Comparison of ENCODE assay signal across 28 mouse cellular contexts in genomic region chr10:81019687-81020086, GRCm38 (mm10). TPM values are rescaled to one million over a fixed set of nuclear protein-coding genes. Genes with fewer than 3 reads are reported as not detected.
A peak's percentile ranks its signal among the peaks of the same experiment; 100 is the strongest.
DNase-seq lines count a peak whose midpoint lies in the region; ATAC-seq and TF ChIP-seq lines count a peak whose summit lies in the region.
"Had no signal": no experiment of that assay in that cellular context is flagged by ENCODE, and none has a peak within 500 bp of the region (broad histone marks: within the 10 kb centered on the region; RNA-seq: fewer than 3 reads in every experiment).

No protein-coding gene starts in this region.

- H3K9ac ChIP-seq in hindbrain, embryonic 16.5 days (ENCODE audit: low read depth, low read length): no peak overlapping the region; the same call in 1 of the 2 replicates
- 0 out of 2 replicates have a peak overlapping the region, but pooled peaks have one; percentile 36 for H3K9ac ChIP-seq in liver, embryonic 13.5 days
- no peak overlapping the region for H3K9ac ChIP-seq in liver, embryonic 12.5 days
- H3K9ac ChIP-seq: embryonic facial prominence, embryonic 13.5 days; heart, embryonic 15.5 days; hindbrain, embryonic 15.5 days; kidney, embryonic 15.5 days; liver, postnatal 0 days; neural tube, embryonic 13.5 days; stomach, embryonic 15.5 days had no signal

- WGBS in hindbrain, embryonic 10.5 days: 82% methylated on average over 6 of the region's 6 CpGs
- 77% methylated on average over 6 of the region's 6 CpGs for WGBS in hindbrain, embryonic 16.5 days
- WGBS in liver, embryonic 13.5 days (ENCODE audit: insufficient replicate concordance): 62% methylated on average over 6 of the region's 6 CpGs
- 51% methylated on average over 6 of the region's 6 CpGs for WGBS in liver, embryonic 12.5 days (ENCODE audit: insufficient replicate concordance)

- H3K27ac ChIP-seq in hindbrain, embryonic 10.5 days: 0 out of 2 replicates have a peak overlapping the region, but pooled peaks have one; percentile 6
- no peak overlapping the region for H3K27ac ChIP-seq in hindbrain, embryonic 16.5 days (ENCODE audit: low read depth, low read length)
- no peak overlapping the region for H3K27ac ChIP-seq in liver, embryonic 13.5 days
- no peak overlapping the region for H3K27ac ChIP-seq in liver, embryonic 12.5 days
- 0 out of 2 replicates have a peak overlapping the region, but pooled peaks have one; percentile 17 for H3K27ac ChIP-seq in cortical plate, adult 2 months (ENCODE audit: insufficient read depth, low read length)
- H3K27ac ChIP-seq: embryonic facial prominence, embryonic 13.5 days; heart, embryonic 10.5 days; heart, embryonic 15.5 days; hindbrain, embryonic 15.5 days; kidney, embryonic 15.5 days; neural tube, embryonic 13.5 days; stomach, embryonic 15.5 days had no signal

- peak; percentile 65 for DNase-seq in cerebellum, adult 11-12 months
- DNase-seq in cerebellum, adult 9-10 months: no peak
- no peak for DNase-seq in hindbrain, embryonic 10.5 days (ENCODE audit: low spot score)
- no peak for DNase-seq in liver, embryonic 13.5 days
- DNase-seq in right cerebral cortex, postnatal 14 days: no peak
- DNase-seq: adrenal gland, postnatal 10 days; embryo, embryonic 11 days; gastrocnemius, postnatal 14 days; heart, adult 11 months; heart, postnatal 36 days; kidney, adult 18-20 months; liver, postnatal 0 days; lung, postnatal 4 days; right cerebral cortex, postnatal 25 days had no signal

- TF ChIP-seq CTCF in cortical plate, adult 2 months (IDR thresholded peaks at IDR 0.05; ENCODE audit: extremely low read depth, insufficient read depth, low read length): no peak

- H3K27me3 ChIP-seq in hindbrain, embryonic 10.5 days (ENCODE audit: insufficient read depth, poor library complexity, severe bottlenecking): peaks cover 43% of the 10 kb centered on the region
- peaks cover 2% of the 10 kb centered on the region; the same call in 1 of the 2 replicates for H3K27me3 ChIP-seq in hindbrain, embryonic 16.5 days (replicated peaks; ENCODE audit: control insufficient read depth, insufficient read depth, low read length)
- H3K27me3 ChIP-seq in liver, embryonic 13.5 days: peaks cover 46% of the 10 kb centered on the region
- peaks cover 51% of the 10 kb centered on the region for H3K27me3 ChIP-seq in liver, embryonic 12.5 days (replicated peaks)
- H3K27me3 ChIP-seq: hindbrain, embryonic 15.5 days had no signal

- peaks cover 22% of the 10 kb centered on the region for H3K4me1 ChIP-seq in hindbrain, embryonic 10.5 days (replicated peaks)
- H3K4me1 ChIP-seq in hindbrain, embryonic 16.5 days (ENCODE audit: control insufficient read depth, insufficient read depth, low read depth, low read length): peaks cover 14% of the 10 kb centered on the region
- peaks cover 17% of the 10 kb centered on the region for H3K4me1 ChIP-seq in liver, embryonic 13.5 days (replicated peaks)
- peaks cover 21% of the 10 kb centered on the region for H3K4me1 ChIP-seq in liver, embryonic 12.5 days
- peaks cover 3% of the 10 kb centered on the region for H3K4me1 ChIP-seq in cortical plate, adult 2 months (ENCODE audit: control insufficient read depth, insufficient read depth, low read length)

- no peak for ATAC-seq in hindbrain, embryonic 16.5 days
- ATAC-seq in liver, embryonic 13.5 days (ENCODE audit: low read depth): no peak
- no peak for ATAC-seq in liver, embryonic 12.5 days
- ATAC-seq: liver, postnatal 0 days; midbrain, embryonic 16.5 days; Patski had no signal

- no peaks in the 10 kb centered on the region for H3K36me3 ChIP-seq in hindbrain, embryonic 10.5 days
- H3K36me3 ChIP-seq in hindbrain, embryonic 16.5 days (ENCODE audit: control insufficient read depth, insufficient read depth, low read length): peaks cover 4% of the 10 kb centered on the region; the same call in 1 of the 2 replicates
- H3K36me3 ChIP-seq in liver, embryonic 13.5 days: no peaks in the 10 kb centered on the region
- no peaks in the 10 kb centered on the region for H3K36me3 ChIP-seq in liver, embryonic 12.5 days
- H3K36me3 ChIP-seq: embryonic facial prominence, embryonic 13.5 days; heart, embryonic 10.5 days; heart, embryonic 15.5 days; hindbrain, embryonic 15.5 days; kidney, embryonic 15.5 days; neural tube, embryonic 13.5 days; stomach, embryonic 15.5 days had no signal

- no peak overlapping the region for H3K4me3 ChIP-seq in hindbrain, embryonic 10.5 days
- no peak overlapping the region for H3K4me3 ChIP-seq in hindbrain, embryonic 16.5 days (ENCODE audit: low read length)
- no peak overlapping the region for H3K4me3 ChIP-seq in liver, embryonic 13.5 days (replicated peaks)
- no peak overlapping the region for H3K4me3 ChIP-seq in liver, embryonic 12.5 days
- H3K4me3 ChIP-seq in cortical plate, adult 2 months (ENCODE audit: insufficient read depth, low read length): no peak overlapping the region
- H3K4me3 ChIP-seq: embryonic facial prominence, embryonic 13.5 days; heart, embryonic 10.5 days; heart, embryonic 15.5 days; hindbrain, embryonic 15.5 days; kidney, embryonic 15.5 days; megakaryocyte, embryonic 14.5 days; neural tube, embryonic 13.5 days; stomach, embryonic 15.5 days had no signal

- TF ChIP-seq POLR2A in cortical plate, adult 2 months (IDR thresholded peaks at IDR 0.05; ENCODE audit: extremely low read depth, insufficient read depth, low read length): no peak

- no peaks in the 10 kb centered on the region for H3K9me3 ChIP-seq in hindbrain, embryonic 10.5 days
- H3K9me3 ChIP-seq in hindbrain, embryonic 16.5 days (ENCODE audit: control insufficient read depth, low read length): no peaks in the 10 kb centered on the region
- no peaks in the 10 kb centered on the region for H3K9me3 ChIP-seq in liver, embryonic 13.5 days (replicated peaks)
- no peaks in the 10 kb centered on the region for H3K9me3 ChIP-seq in liver, embryonic 12.5 days (replicated peaks)
- H3K9me3 ChIP-seq: heart, embryonic 10.5 days; heart, embryonic 15.5 days; hindbrain, embryonic 15.5 days; kidney, embryonic 15.5 days; neural tube, embryonic 13.5 days; stomach, embryonic 15.5 days had no signal

- no peak overlapping the region for H3K4me2 ChIP-seq in hindbrain, embryonic 16.5 days (ENCODE audit: low read length)
- H3K4me2 ChIP-seq in liver, embryonic 13.5 days: no peak overlapping the region
- H3K4me2 ChIP-seq in liver, embryonic 12.5 days: no peak overlapping the region
- H3K4me2 ChIP-seq: embryonic facial prominence, embryonic 13.5 days; heart, embryonic 15.5 days; hindbrain, embryonic 15.5 days; kidney, embryonic 15.5 days; neural tube, embryonic 13.5 days; stomach, embryonic 15.5 days had no signal

RNA-seq across cellular contexts. Expression of gene Gng7, which starts 4.9 kb away (rescaled TPM):
- polyA plus RNA-seq in hindbrain, embryonic 10.5 days (2016; fragmentation: Nextera tagmentation; extraction: Ambion mirVana): 7.1 and 8.6 TPM in 2 replicates
- polyA plus RNA-seq in hindbrain, embryonic 16.5 days (2015; fragmentation: Nextera tagmentation; extraction: Ambion mirVana): 25.4 and 27.0 TPM in 2 replicates
- 0.44 and 0.46 TPM in 2 replicates for polyA plus RNA-seq in liver, embryonic 13.5 days (2015; fragmentation: Nextera tagmentation; extraction: Ambion mirVana)
- 0.80 and 0.81 TPM in 2 replicates for polyA plus RNA-seq in liver, embryonic 12.5 days (2016; fragmentation: Nextera tagmentation; extraction: Ambion mirVana)
- 77.9 and 152 TPM in 2 replicates for polyA plus RNA-seq in cortical plate, adult 2 months (2012; rRNA removed)

RNA-seq across cellular contexts. Expression of gene Diras1, which starts 5.8 kb away (rescaled TPM):
- polyA plus RNA-seq in hindbrain, embryonic 10.5 days (2016; fragmentation: Nextera tagmentation; extraction: Ambion mirVana): 4.6 and 9.8 TPM in 2 replicates
- 74.4 and 81.7 TPM in 2 replicates for polyA plus RNA-seq in hindbrain, embryonic 16.5 days (2015; fragmentation: Nextera tagmentation; extraction: Ambion mirVana)
- polyA plus RNA-seq in liver, embryonic 13.5 days (2015; fragmentation: Nextera tagmentation; extraction: Ambion mirVana): 0.06 TPM in 1 of 2 replicates, not detected in the other
- not detected in 2 replicates for polyA plus RNA-seq in liver, embryonic 12.5 days (2016; fragmentation: Nextera tagmentation; extraction: Ambion mirVana)
- polyA plus RNA-seq in cortical plate, adult 2 months (2012; rRNA removed): 83.8 and 85.3 TPM in 2 replicates
- polyA plus RNA-seq: heart, embryonic 15.5 days; liver, adult 2 months; liver, postnatal 0 days had no signal

RNA-seq across cellular contexts. Expression of gene Slc39a3, which starts 17.5 kb away (rescaled TPM):
- 16.9 and 26.7 TPM in 2 replicates for polyA plus RNA-seq in hindbrain, embryonic 10.5 days (2016; fragmentation: Nextera tagmentation; extraction: Ambion mirVana)
- 48.3 and 54.3 TPM in 2 replicates for polyA plus RNA-seq in hindbrain, embryonic 16.5 days (2015; fragmentation: Nextera tagmentation; extraction: Ambion mirVana)
- polyA plus RNA-seq in liver, embryonic 13.5 days (2015; fragmentation: Nextera tagmentation; extraction: Ambion mirVana): 5.7 and 5.8 TPM in 2 replicates
- polyA plus RNA-seq in liver, embryonic 12.5 days (2016; fragmentation: Nextera tagmentation; extraction: Ambion mirVana): 7.1 and 7.9 TPM in 2 replicates
- polyA plus RNA-seq in cortical plate, adult 2 months (2012; rRNA removed): 72.8 and 73.0 TPM in 2 replicates

RNA-seq across cellular contexts. Expression of gene Sgta, which starts 40.3 kb away (rescaled TPM):
- polyA plus RNA-seq in hindbrain, embryonic 10.5 days (2016; fragmentation: Nextera tagmentation; extraction: Ambion mirVana): 276 and 320 TPM in 2 replicates
- 334 and 346 TPM in 2 replicates for polyA plus RNA-seq in hindbrain, embryonic 16.5 days (2015; fragmentation: Nextera tagmentation; extraction: Ambion mirVana)
- polyA plus RNA-seq in liver, embryonic 13.5 days (2015; fragmentation: Nextera tagmentation; extraction: Ambion mirVana): 69.1 and 71.6 TPM in 2 replicates
- polyA plus RNA-seq in liver, embryonic 12.5 days (2016; fragmentation: Nextera tagmentation; extraction: Ambion mirVana): 89.2 and 91.3 TPM in 2 replicates
- polyA plus RNA-seq in cortical plate, adult 2 months (2012; rRNA removed): 222 and 228 TPM in 2 replicates

RNA-seq across cellular contexts. Expression of gene Thop1, which starts 50.1 kb away (rescaled TPM):
- 85.4 and 106 TPM in 2 replicates for polyA plus RNA-seq in hindbrain, embryonic 10.5 days (2016; fragmentation: Nextera tagmentation; extraction: Ambion mirVana)
- polyA plus RNA-seq in hindbrain, embryonic 16.5 days (2015; fragmentation: Nextera tagmentation; extraction: Ambion mirVana): 49.8 and 53.5 TPM in 2 replicates
- 35.1 and 38.2 TPM in 2 replicates for polyA plus RNA-seq in liver, embryonic 13.5 days (2015; fragmentation: Nextera tagmentation; extraction: Ambion mirVana)
- polyA plus RNA-seq in liver, embryonic 12.5 days (2016; fragmentation: Nextera tagmentation; extraction: Ambion mirVana): 48.5 and 50.8 TPM in 2 replicates
- polyA plus RNA-seq in cortical plate, adult 2 months (2012; rRNA removed): 66.2 and 68.5 TPM in 2 replicates

Comparison
In these comparisons a context has a peak if more than half of its experiments do, and no peak if none do; other contexts are left out.
1. H3K27ac ChIP-seq: peak in hindbrain, embryonic 10.5 days (single experiment) and cortical plate, adult 2 months (single experiment); none in hindbrain, embryonic 16.5 days (single experiment), liver, embryonic 13.5 days (single experiment) and liver, embryonic 12.5 days (single experiment).